Mouse (Mus musculus) cerebral cortex, adult 2 months (tissue): ENCODE results near the gene Tmco1.

Experiments used
- WGBS: fragments of 180-500 bp; shearing (Covaris S2); methylation state at CpG from one replicate; pipeline ENCODE4 v1.1.7; 2018; 5-methylcytosine and 5-hydroxymethylcytosine counted together

The Tmco1 gene

GRCm38 (mm10) chr1:167283441-167284257 lies 24.5 kb upstream of the Tmco1 start:
- 1% methylated on average over 44 of the region's 44 CpGs for WGBS

GRCm38 (mm10) chr1:167284258-167284836 lies 23.8 kb upstream of the Tmco1 start:
- under 1% methylated on average over 73 of the region's 73 CpGs for WGBS

GRCm38 (mm10) chr1:167284837-167285319 lies 23.3 kb upstream of the Tmco1 start:
- WGBS = under 1% methylated on average over 51 of the region's 51 CpGs

- 0% methylated on average over 2 of the region's 2 CpGs for WGBS
Measured at GRCm38 (mm10) chr1:167285320-167285355, 23.0 kb upstream of the Tmco1 start, which contains the start of gene Uck2. TSS of gene Uck2 (minus strand) at chr1:167285320.

GRCm38 (mm10) chr1:167285356-167285755 lies 22.8 kb upstream of the Tmco1 start:
- WGBS = 2% methylated on average over 8 of the region's 8 CpGs

GRCm38 (mm10) chr1:167287156-167287555 lies 21.0 kb upstream of the Tmco1 start:
- 54% methylated on average over 5 of the region's 5 CpGs for WGBS

- 52% methylated on average over 11 of the region's 11 CpGs for WGBS
Measured at GRCm38 (mm10) chr1:167288665-167289538, 19.3 kb upstream of the Tmco1 start.

GRCm38 (mm10) chr1:167289567-167290262 lies 18.5 kb upstream of the Tmco1 start:
- 25% methylated on average over 11 of the region's 11 CpGs for WGBS

- 46% methylated on average over 6 of the region's 6 CpGs for WGBS
Measured at GRCm38 (mm10) chr1:167290263-167290592, 17.9 kb upstream of the Tmco1 start.

GRCm38 (mm10) chr1:167291610-167292009 lies 16.6 kb upstream of the Tmco1 start:
- WGBS = 87% methylated on average over 8 of the region's 8 CpGs

- WGBS = 70% methylated on average over 11 of the region's 11 CpGs
Measured at GRCm38 (mm10) chr1:167292447-167292846, 15.7 kb upstream of the Tmco1 start.

- WGBS = 81% methylated on average over 13 of the region's 13 CpGs
Measured at GRCm38 (mm10) chr1:167295679-167296402, 12.3 kb upstream of the Tmco1 start.

- WGBS = 87% methylated on average over 2 of the region's 2 CpGs
Measured at GRCm38 (mm10) chr1:167300122-167300521, 8.1 kb upstream of the Tmco1 start.

GRCm38 (mm10) chr1:167305501-167306137 lies 2.6 kb upstream of the Tmco1 start:
- WGBS = 60% methylated on average over 7 of the region's 7 CpGs

GRCm38 (mm10) chr1:167306451-167307240 lies 1.5 kb upstream of the Tmco1 start:
- WGBS = 46% methylated on average over 5 of the region's 5 CpGs

- WGBS = 56% methylated on average over 11 of the region's 11 CpGs
Measured at GRCm38 (mm10) chr1:167307674-167308073, 504 bp upstream of the Tmco1 start.

- WGBS = 85% methylated on average over 4 of the region's 4 CpGs
Measured at GRCm38 (mm10) chr1:167313220-167313619, 5.0 kb downstream of the Tmco1 start.

GRCm38 (mm10) chr1:167321691-167322090 lies 13.5 kb downstream of the Tmco1 start:
- WGBS = 96% methylated on average over 6 of the region's 6 CpGs

- 71% methylated on average over 6 of the region's 6 CpGs for WGBS
Measured at GRCm38 (mm10) chr1:167328776-167329175, 20.6 kb downstream of the Tmco1 start.

- WGBS = 86% methylated on average over 8 of the region's 8 CpGs
Measured at GRCm38 (mm10) chr1:167331106-167331505, 22.9 kb downstream of the Tmco1 start.
